22 mouse cellular contexts compared by ENCODE assay signal in the genomic region with DNA sequence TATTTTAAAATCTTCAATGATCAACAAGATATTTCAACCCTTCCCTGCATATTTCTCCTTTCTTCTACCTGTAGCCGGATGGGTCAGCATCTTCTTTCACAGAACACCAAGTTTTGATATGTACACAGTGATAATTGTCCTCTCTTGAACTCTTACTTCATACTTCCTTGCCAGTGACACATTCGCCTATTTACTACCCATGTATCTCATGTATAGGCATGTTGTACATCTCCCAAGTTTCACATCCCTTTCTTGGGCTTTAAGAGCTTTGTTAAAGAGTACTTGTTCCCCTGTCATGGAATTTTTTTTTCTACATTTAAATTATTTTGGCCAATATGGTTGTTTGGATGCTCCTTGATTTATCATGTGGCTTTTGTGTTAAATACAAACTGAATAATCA.
"Had no signal": no experiment of that assay in that cellular context is flagged by ENCODE, and none has a peak within 500 bp of the region (broad histone marks: within the 10 kb centered on the region; RNA-seq: fewer than 3 reads in every experiment).

No protein-coding gene starts in this region.

- DNase-seq: cerebellum, adult 18-20 months; cerebellum, adult 2 months; cerebellum, adult 8-10 months; cerebellum, adult 9-10 months; cerebellum, adult 9-11 months; cerebellum, postnatal 10 days; cerebellum, postnatal 14 days; cerebellum, postnatal 25 days; cerebellum, postnatal 36 days; embryo, embryonic 11 days; forebrain, postnatal 0 days; gastrocnemius, adult 2 months; gastrocnemius, postnatal 10 days; gastrocnemius, postnatal 14 days; gastrocnemius, postnatal 25 days; gastrocnemius, postnatal 36 days; heart, adult 11 months; heart, adult 18-20 months had no signal

- ATAC-seq: forebrain, embryonic 13.5 days; forebrain, embryonic 14.5 days; forebrain, embryonic 15.5 days; forebrain, embryonic 16.5 days; forebrain, postnatal 0 days had no signal
